Mouse (Mus musculus): ENCODE measurements around the gene Atp11b.

Gene Atp11b

GRCm38 (mm10) chr3:35779748-35780147 lies 25.8 kb downstream of the Atp11b start:
- no peak for DNase-seq

- no peak for DNase-seq
These were observed 48.1 kb downstream of the Atp11b start for GRCm38 (mm10) chr3:35802040-35802439.

- no peak for DNase-seq
These were observed 66.0 kb downstream of the Atp11b start for GRCm38 (mm10) chr3:35819887-35820286.

GRCm38 (mm10) chr3:35822036-35822435 lies 68.1 kb downstream of the Atp11b start:
- no peak for DNase-seq

- DNase-seq, result no peak
These were observed 95.4 kb downstream of the Atp11b start for GRCm38 (mm10) chr3:35849326-35849725.

GRCm38 (mm10) chr3:35883267-35883666 lies 129.4 kb downstream of the Atp11b start:
- DNase-seq, result no peak

GRCm38 (mm10) chr3:35889531-35889930 lies 135.6 kb downstream of the Atp11b start:
- DNase-seq, result no peak

GRCm38 (mm10) chr3:35891123-35891522 lies 137.2 kb downstream of the Atp11b start:
- no peak for DNase-seq

- no peak for DNase-seq
These were observed 139.2 kb downstream of the Atp11b start for GRCm38 (mm10) chr3:35893156-35893555.

GRCm38 (mm10) chr3:35897900-35898299 lies 144.0 kb downstream of the Atp11b start:
- no peak for DNase-seq

GRCm38 (mm10) chr3:35899109-35899508 lies 145.2 kb downstream of the Atp11b start:
- no peak for DNase-seq

GRCm38 (mm10) chr3:35900555-35901204 lies 146.8 kb downstream of the Atp11b start:
- no peak for DNase-seq
